Mouse (Mus musculus): ENCODE measurements around the gene Terf2.
"Not testable (repeated sequence)": the region's sequence is repeated elsewhere in the genome, so short reads cannot be mapped to it uniquely, and the experiment has no call there.

DNA sequence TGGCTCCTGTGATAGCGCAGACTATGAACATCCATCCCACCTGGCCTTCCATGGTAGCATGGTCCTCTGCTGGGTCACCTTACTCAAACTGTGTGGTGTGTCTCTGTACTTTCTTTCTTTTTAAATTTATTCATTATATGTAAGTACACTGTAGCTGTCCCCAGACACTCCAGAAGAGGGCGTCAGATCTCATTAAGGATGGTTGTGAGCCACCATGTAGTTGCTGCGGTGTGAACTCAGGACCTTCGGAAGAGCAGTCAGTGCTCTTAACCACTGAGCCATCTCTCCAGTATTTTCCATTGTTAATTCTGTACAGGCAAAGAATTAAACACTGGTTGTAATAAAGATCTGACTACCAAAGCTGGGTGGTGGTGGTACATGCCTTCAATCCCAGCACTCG is 11.7 kb upstream of the Terf2 start:
- not testable (repeated sequence) for TF ChIP-seq CTCF (IDR thresholded peaks at IDR 0.05; ENCODE audit: extremely low read depth, insufficient read depth, insufficient read length, insufficient replicate concordance); POLR2A (IDR thresholded peaks at IDR 0.05; ENCODE audit: low read depth, low read length)

Data from spleen, adult 2 months (tissue).